Mouse (Mus musculus) lung, postnatal 10 days (tissue): ENCODE data around the gene Gdpd4.

Source experiments
- DNase-seq: peaks from one replicate; pipeline ENCODE4 v3.0.0; 2021

The Gdpd4 gene

GRCm38 (mm10) chr7:98086346-98086745, 166.6 kb downstream of the Gdpd4 start:
- DNase-seq = peak; percentile 27

DNA sequence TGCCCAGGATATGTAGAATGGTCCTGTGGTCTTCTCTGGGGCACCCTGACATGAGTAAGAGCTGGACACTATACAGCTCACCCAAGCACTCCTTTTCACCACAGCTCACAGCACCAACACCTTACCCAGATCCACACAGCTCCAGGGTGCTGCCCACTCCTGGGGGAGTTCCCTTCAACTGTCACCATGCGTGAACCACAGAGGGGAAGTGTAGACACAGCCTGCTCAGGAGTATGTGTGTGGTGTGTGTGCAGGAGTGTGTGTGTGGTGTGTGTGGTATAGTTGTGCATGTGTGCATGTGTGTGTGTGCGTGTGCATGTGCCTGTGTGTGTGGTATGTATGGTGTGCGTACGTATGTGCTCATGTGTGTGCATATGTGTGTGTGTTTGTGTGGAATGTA, 176.1 kb downstream of the Gdpd4 start:
- DNase-seq = no peak

GRCm38 (mm10) chr7:98097557-98097956, 177.8 kb downstream of the Gdpd4 start:
- DNase-seq = no peak
